Mouse (Mus musculus) layer of hippocampus, adult 9-11 months (tissue): ENCODE measurements around the gene Ptchd4.

Source experiments
- DNase-seq: peaks from one replicate; pipeline ENCODE4 v3.0.0; 2022

Gene Ptchd4

DNA sequence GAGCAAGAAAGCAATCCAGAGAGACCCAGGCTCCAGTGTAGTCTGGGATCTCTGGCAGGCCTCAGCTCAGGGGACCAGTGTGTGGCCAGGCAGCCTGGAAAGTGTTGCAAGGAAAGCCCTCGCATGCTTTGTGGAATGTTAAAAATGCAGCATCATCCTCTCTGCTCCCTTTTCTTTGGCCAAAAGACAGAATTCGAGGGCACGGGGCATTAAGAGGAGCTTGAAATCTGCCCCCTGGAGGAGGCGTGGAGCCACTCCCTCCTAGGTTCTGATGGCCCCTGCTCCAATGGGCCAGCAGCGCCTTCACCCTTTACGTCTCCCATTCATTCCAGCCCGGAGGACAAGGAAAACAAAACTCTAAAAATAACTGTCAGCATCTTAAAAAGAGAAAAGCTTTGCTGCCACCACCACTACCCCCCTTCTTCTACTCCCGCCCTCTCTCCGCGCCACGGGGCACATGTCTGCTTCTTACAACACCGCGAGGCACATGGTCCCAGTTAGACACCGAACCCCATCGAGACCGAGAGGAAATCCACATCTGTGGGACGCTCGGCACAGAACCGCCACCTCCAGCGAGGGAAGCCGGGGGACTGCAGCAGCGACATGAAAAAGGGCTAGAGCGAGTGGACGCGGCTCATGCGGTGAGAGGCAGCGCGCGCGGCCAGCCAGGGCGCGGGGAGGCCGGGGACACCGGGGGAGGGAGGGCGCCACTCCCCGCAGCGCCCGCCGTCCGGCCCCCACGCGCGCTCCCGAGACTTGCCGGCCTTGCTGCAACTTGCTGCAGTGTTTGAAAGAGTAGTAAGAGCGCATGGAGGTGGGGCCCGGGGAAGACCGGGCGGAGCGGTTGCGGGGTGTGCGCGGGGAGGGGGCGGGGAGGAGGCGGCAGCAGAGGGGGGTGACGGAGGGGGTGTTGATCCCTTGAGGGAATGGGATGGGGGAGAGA lies at the start of gene Ptchd4:
Gene Ptchd4, plus strand, starts transcription at position 279 of the 943 bp plus-strand sequence.
- peak; percentile 43 for DNase-seq

DNA sequence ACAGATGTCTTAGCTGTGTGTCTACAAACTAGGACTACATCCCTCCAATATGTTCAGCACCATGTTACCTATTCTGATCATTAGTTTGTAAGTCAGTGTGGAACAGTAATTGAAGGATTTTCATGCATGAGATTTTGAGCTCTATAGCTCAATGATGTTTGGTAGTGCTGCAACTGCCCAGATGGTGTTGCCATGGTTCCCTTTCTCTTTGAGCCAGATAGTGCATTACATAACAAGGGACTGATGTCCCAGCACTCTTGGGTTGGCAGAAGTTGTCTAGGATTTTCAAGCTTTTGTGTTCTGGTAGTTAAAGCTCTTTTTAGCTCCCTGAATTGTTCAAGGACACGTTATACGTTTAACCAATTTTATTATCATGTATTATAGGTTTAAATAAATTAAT lies 38.9 kb upstream of the Ptchd4 start:
- peak; percentile 68 for DNase-seq

DNA sequence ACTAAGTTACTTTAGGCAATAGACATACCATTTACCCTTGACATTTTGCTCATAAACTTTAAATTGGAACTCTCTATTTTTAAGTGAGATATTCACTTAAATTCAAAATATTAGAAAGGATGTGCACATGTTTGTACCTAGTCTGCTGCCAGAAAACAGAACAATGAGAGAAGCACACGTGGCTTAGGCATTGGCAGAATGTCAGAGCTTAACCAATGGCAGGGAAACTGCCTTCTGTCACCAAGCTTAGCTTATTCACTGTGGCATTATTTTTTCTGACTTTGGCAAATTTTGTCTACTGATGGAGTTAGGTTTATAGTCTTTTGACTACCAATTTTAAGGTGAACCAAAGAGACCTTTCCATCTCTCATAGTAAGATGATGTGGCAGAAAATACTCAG lies 31.4 kb upstream of the Ptchd4 start:
- peak; percentile 59 for DNase-seq

DNA sequence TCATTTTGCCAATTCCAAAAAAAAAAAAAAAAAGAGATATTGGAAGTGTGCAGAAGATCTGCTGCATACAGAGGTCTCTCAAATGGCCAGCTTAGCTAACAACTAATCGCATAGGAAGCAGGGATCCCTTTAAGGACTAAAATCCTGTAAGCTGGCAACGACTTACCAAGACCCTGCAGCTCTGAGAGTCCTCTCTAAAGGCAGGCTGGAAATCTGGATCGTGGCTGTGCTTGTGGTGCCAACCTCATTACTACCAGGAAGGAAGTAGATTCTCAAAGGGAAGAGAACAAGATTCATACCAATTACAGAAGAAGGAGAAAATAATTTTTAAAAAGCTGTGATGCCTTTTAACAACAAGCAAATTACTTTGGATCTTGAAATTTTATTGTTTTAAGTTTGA lies 29.5 kb upstream of the Ptchd4 start:
- no peak for DNase-seq

DNA sequence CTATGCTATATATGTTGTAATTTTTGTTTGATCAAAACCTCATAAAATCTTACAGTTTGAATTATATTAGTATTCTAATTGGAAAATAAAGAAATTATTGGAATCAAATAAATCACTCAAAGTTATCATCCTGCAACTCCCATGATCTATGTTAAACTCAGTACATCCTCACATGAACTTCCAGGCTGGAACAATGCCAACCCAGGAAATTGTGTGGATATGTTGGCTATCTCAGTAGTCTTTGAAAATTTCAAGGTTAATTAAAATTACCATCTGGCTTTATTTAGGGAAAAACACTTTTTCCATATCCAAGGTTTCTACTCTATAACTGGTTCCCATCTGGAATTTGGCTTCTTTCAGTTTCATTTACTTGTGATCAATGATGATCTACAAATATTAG lies 25.4 kb upstream of the Ptchd4 start:
- no peak for DNase-seq

DNA sequence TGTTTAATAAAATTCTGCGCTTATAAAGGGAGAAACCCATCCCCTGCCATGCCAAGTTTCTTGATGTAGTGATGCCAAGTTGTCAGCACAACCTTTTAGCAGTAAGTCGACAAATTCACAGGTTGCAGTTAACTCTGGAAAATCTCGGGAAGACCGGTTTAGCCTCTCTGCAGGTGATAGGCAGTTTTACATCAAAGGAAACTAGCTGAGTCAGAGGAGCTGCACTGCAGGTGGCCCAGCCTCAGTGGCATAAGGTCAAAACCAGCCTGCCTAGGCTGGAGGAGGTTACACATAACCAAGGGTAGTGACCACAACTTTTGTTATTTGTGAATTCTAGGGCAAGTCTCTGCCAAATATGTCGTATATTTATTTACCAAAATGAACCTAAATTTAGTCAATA lies 24.0 kb upstream of the Ptchd4 start:
- DNase-seq: no peak

DNA sequence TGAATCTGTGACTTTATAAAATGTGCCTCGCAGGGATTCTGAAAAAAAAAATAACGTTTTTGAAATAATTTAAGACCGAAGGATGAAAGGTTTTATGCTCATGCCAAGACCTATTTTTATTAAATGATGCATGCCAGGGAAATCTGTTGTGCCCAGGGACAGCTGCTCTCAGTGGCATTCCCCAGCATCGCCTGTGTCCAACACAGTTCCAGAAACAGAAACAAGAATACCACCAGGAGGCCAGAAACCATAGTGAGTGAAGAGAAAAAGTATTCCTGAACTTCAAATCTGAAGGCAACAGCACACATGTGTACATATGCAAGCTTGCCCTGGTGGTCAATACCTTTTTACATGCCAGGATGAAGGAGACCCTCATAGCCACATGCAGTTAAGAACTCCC lies 17.8 kb upstream of the Ptchd4 start:
- no peak for DNase-seq

DNA sequence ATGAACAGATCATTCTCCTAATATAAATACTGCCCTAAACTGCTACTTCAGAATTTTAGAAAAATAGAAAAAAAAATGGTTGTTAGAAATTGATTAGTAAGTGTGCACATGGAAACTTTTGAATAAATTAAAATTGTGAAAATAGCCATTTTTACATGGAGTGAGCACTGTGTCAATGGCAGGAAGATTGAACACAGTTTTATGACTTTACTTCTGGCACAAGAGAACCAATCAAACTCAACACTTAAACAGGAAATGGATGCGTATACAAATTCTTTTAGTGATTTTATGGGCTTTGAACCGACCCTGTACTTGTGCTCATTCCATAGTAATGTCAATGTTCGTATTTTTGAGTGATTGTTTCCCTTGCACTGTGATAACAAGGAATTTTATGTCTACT lies 16.1 kb upstream of the Ptchd4 start:
- no peak for DNase-seq

DNA sequence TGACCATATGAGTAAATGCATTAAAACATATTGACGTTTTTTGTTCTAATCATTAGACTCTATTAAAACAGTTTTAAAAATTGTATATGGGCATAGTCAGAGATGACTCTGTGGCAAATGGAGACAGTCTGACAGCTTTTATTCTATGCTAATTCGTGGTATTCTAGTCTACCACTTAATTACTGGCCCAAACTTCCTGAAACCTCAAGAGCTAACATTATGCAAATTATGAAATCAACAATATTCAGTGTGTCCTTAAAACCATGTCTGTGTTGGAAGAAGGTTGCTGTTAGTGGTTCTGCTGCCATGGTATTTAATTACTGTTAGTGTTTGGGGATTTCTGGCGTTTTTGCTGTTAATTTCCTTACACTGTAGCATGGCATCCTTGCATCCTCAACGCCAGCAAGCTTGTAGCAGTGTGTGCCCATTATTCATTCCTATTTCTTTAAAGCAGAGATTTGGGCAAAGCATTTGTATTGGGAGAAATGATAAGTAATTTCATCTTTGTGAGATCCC lies 12.6 kb upstream of the Ptchd4 start:
- no peak for DNase-seq

DNA sequence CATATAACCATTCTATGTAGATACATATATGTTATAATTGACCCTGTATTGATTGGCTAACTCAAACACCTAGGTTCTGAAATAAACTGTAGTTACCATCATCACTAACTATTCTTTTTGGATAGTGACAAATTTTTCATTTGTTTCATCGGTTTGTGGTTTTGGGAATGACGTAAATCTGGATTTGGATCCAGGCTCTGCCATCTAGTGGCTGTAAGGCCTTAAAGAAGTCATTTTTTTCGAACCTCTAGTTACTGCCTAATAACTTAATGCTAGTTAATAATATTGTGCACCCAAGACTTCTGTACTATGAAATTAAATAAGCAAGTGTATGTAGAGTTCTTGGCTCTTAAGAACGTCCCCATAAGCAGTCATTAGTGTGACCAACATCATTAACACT lies 11.5 kb upstream of the Ptchd4 start:
- DNase-seq: no peak

DNA sequence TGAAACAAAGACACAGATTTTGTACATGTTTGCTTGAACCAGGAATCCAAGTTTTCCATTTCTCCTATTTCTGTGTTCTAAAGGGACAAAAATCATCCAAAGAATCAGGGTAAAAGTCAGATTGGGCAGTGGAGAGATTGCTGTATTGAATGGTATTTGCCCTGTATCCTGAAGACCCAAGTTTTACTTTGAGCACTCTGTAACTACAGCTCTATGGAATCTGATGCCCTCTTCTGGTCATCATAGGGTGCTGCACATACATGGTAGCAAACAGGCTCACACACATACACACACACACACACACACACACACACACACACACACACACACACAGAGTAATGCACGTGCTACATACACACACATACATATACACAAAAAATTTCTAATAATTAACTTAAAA lies 8.7 kb upstream of the Ptchd4 start:
- DNase-seq: no peak

DNA sequence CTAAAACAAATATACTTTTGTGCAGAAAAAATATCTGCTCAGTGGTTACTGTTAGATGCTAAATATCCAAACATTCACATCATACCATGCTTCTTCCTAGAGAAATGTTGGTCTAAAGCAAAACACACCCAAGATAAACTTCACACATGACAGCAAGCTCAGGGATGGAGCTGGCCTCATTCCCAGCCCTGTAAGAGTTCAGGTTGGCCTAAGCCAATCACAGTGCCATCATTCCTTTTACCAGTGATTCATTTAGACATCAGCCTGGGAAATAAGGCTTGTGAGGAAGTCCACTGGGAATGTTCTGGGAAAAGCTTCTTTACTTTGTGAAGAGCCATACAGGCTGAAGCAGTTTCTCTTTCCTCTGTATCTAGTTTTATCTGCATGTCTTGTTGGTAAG lies 5.6 kb upstream of the Ptchd4 start:
- DNase-seq: no peak

DNA sequence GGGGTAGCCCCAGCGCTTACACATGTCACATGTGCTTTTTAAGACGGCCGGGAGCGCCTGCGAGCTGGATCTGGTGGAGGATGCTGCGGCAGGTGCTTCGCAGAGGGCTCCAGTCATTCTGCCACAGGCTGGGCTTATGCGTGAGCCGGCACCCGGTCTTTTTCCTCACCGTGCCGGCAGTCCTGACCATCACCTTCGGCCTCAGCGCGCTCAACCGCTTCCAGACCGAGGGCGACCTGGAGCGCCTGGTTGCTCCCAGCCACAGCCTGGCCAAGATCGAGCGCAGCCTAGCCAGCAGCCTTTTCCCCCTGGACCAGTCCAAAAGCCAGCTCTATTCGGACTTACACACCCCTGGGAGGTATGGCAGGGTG lies 850 bp downstream of the Ptchd4 start:
- DNase-seq: no peak

DNA sequence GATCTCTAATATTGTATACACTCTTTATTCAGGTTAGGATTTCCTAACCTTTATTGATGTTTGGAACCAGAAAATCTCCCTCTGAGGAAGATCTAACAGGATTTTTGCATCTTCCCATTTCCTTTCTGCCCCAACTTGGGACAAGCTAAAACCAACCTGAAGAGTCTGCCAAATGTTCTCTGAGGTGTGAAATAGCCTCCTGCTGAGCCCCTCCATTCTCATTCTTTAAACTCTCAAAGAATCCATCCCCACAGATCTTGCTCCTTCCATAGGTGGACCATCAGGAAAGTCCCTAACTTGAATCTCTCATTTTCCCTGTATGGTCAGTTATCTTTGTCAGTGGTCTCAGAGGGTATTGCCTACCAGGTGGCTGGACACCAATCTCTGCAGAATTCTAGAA lies 20.0 kb downstream of the Ptchd4 start:
- no peak for DNase-seq

DNA sequence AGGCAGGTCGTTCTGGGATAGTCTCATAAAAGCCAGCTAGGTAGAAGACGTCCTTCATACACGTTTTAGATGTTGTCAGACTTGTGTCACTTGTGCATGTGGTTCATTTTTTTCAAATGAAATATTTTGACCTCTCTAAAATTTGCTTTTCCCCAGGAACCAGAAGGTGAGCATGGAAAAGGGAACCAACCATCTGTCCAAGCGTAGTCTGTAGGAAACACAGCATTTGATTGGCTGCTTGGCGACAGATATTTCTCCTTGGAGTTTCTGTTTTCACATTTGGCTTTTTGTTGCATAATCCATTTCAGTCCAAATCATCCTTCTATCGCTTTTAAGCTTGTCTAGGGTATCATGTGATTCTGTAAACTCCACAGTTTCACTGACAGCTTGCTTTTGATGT lies 20.8 kb downstream of the Ptchd4 start:
- no peak for DNase-seq

DNA sequence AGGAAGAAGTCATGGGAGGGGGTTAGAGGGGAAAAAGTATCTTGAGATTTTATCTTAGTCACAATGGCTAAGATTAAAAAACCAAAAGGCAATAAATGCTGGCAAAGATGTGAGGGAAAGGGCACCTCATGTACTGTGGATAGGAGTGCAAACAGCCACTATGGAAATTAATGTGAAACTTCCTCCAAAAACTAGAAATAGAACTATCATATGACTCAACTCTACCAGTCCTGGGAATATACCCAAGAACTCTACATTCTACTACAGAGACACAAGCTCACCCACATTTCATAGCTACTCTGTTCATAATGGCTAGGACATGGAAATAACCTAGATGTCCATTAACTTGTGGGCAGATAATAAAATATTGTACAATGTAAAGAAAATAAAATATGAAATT lies 30.3 kb downstream of the Ptchd4 start:
- no peak for DNase-seq

DNA sequence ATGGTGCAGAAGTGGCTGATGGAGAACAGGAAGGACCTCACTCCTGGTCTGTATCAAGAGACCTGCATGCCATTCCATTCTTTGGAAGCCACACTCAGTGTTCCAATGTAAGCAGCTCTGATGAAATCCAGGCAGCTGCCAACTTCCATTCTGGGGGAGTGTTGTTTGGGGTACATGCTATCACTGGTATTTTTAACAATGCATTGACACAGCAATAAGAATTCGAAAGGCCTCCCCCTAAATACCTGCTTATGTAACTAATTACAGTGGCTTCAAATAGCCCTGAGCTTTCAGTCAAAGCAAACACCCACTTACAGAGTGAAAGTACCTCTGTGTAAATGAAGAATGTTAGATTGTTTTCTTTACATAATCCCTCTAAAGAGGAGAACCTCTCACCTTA lies 42.7 kb downstream of the Ptchd4 start:
- peak; percentile 77 for DNase-seq

DNA sequence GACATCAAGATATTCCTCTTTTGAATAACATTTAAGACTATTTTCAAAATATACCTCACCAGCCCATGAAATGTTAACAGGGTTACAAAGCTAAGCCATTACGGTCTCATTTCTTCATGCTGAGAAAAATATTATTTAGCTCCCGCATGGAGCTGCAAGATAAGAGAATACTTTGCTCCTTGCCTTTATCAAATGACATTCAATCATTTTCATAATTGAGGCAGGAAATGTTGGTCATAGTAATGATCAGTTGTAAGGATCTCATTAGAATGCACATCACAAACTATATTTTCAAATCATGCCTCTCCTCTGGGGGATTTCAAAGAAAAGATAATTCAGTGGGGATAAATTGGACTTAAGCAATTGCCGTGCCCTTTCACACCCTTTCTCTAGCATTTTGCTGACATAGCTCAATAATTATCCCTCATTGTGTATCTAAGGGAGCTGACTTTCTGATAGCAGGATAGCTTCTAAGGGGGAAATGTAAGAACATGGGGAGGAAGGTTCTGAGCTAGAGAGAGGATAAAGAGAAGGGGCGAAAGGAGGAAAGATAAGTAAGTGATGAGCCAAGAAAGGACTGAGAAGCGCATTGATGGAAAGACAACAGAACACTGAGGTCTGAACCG lies 47.5 kb downstream of the Ptchd4 start:
- DNase-seq: no peak

DNA sequence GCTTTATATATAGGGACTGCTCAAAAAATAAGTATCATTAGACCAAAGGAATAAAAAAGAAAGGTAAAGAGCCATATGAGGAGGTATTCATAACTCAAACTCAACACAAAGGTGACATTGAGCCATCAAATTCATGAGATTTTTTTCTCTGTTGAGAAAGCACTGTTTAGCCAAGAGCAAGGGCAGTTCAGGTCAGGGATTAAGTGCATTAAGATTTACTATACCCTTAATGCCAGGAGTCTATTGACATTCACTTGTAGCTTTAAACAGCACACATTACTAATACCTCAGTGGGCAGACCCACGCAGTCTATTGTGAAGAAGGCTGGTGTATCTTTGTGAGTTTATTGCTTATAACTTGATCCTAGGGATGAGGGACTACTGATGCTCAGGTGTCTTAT lies 49.0 kb downstream of the Ptchd4 start:
- DNase-seq: no peak

DNA sequence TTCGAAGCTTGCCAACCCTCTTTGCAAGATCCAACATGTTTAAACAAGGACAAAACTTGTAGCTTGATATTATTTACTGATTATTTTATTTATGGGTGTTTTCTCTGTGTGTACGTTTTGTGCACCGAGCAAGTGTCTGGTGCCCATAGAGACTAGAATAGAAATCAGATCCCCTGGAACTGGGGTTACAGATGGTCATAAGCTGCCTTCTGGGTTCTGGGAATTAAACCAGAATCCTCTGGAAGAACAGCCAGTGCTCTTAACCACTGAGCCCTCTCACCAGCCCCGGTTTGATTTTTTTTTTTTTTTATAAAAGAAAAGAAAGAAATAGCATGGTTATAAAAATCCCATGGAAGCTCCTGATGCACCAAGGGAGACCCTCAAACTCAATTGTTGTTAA lies 59.1 kb downstream of the Ptchd4 start:
- DNase-seq: peak; percentile 42

DNA sequence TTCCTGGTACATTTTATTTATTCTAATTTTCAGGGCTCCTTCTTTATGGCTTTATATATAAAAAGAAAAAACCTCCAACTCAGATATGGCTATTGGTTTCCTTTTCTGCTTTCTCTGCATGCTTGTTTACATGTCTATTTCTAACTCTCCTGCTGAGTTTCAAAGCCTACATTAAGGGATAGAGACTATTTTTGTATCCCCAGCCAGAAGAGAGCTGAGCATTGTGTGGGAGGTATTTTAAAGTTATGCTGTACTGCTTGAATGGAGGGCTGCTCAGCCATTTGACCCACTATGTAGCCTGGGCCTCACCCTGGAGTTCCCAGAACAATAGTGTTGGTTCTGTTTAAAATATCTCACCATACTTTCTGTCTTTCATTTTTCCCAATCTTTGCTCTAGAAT lies 77.3 kb downstream of the Ptchd4 start:
- DNase-seq: no peak

DNA sequence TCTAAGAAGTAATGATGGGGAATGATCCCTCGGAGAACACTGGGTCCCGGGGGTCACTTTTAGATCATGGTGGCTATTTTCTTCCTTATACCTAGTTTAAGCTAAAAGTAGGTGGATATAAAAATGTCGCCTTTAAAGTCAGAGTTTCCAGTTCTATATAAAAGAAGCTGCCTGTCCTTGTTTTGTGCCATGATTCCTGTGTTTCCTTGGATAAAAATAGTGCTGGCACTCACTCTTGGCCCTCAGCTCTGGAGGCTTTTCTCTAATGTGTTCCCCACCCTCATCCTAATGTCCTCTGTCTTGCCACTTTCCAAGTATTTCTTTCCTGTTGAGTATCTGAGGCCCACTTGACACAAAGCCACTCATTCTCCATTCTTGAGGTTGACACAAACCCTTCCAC lies 79.6 kb downstream of the Ptchd4 start:
- DNase-seq: no peak

DNA sequence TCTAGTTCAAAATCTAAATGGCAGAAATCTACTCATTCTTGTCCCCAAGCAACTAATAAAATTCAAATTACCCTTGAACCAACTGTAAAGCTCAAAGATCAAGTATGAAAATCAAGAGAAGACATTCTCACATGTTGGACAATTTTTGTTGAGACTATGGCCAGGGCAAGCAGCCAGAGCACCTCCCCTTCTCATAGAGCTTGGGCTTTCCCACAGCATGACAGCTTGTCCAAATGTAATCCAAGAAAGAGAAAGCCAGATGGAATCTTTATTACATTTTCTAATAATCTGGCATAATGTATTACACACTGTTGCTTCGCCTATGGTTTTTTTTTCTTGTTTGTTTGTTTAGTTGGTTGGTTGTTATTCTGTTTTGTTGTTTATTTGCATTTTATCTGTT lies 102.7 kb downstream of the Ptchd4 start:
- DNase-seq: no peak

DNA sequence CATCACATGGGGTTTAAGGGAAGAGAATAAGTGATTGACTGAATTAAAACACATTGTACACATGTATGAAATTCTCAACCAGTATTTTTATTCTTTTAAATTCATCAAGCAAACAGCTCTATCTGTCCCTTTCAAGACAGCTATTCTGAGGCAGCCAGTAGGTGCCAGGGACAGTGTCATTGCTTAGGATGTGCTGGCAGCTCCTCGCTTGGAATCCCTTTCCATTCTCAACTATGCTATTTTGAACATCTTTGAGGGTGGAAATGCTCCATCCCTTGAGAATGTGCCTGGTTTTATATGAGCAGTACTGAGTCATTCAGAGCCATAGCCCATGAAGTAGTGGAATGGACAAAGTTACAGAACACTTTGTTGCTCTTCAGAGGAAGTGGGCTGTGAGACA lies 112.2 kb downstream of the Ptchd4 start:
- DNase-seq: no peak

DNA sequence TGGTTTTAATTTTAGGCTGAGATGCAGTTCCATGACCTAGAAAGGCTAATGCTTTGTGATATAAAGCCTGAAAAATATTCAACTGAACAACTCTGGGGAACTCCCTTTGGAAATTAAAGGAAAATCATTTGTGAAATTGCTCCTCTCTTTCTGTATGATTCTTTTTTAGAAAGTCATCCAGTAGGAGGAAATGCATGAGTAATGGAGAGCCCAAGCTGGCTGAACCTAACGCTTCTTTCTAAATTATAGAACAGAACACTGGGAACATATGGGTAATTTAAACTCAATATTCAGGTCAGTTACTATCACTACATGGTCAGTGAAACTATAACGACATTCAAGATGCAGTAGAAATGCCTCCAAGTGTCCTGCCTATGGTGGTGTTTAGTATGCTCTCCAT lies 114.6 kb downstream of the Ptchd4 start:
- DNase-seq: no peak
